Mouse (Mus musculus) inflammation-experienced regulatory T-cells, adult 6 months (primary cell): ENCODE results near the gene Phka2. TPM values are rescaled to one million over a fixed set of nuclear protein-coding genes. Genes with fewer than 3 reads are reported as not detected.
A peak's percentile ranks its signal among the peaks of the same experiment; 100 is the strongest.

Source experiments
- ATAC-seq: one replicate; pipeline ENCODE4 v1.8.0; 2017
- polyA plus RNA-seq, 3 experiments: library from polyadenylated mRNA; unstranded; fragments of 100-300 nt; shearing (Covaris generic); gene quantifications; one replicate each; pipeline ENCODE4 v1.2.1; 2017

The Phka2 gene
- 1 to 10 TPM; 6.2 to 7.5 (median 6.3) TPM for polyA plus RNA-seq

- peak; percentile 94 for ATAC-seq
These were observed at the start of gene Phka2 for GRCm38 (mm10) chrX:160502048-160503041. TSS of gene Phka2 (plus strand) at chrX:160502166.

GRCm38 (mm10) chrX:160455686-160456085, 46.3 kb upstream of the Phka2 start:
- no peak for ATAC-seq

- ATAC-seq = no peak
These were observed 30.6 kb upstream of the Phka2 start for GRCm38 (mm10) chrX:160471257-160471786.

- no peak for ATAC-seq
These were observed 12.2 kb upstream of the Phka2 start for GRCm38 (mm10) chrX:160489784-160490183.

- ATAC-seq = no peak
These were observed 7.6 kb upstream of the Phka2 start for GRCm38 (mm10) chrX:160494333-160494732.

GRCm38 (mm10) chrX:160494921-160495320, 7.0 kb upstream of the Phka2 start:
- ATAC-seq = no peak

- ATAC-seq = no peak
These were observed 5.5 kb upstream of the Phka2 start for GRCm38 (mm10) chrX:160496473-160496872.

- ATAC-seq = no peak
These were observed 871 bp upstream of the Phka2 start for GRCm38 (mm10) chrX:160501095-160501494.

GRCm38 (mm10) chrX:160501687-160502047, 299 bp upstream of the Phka2 start:
- ATAC-seq = peak; percentile 18

GRCm38 (mm10) chrX:160509046-160509445, 7.1 kb downstream of the Phka2 start:
- no peak for ATAC-seq

- no peak for ATAC-seq
These were observed 8.2 kb downstream of the Phka2 start for GRCm38 (mm10) chrX:160510197-160510596.

GRCm38 (mm10) chrX:160516027-160516426, 14.1 kb downstream of the Phka2 start:
- ATAC-seq = no peak

GRCm38 (mm10) chrX:160542772-160543171, 40.8 kb downstream of the Phka2 start:
- no peak for ATAC-seq

GRCm38 (mm10) chrX:160548875-160549274, 46.9 kb downstream of the Phka2 start:
- no peak for ATAC-seq

- no peak for ATAC-seq
These were observed 50.1 kb downstream of the Phka2 start for GRCm38 (mm10) chrX:160552066-160552465.

- no peak for ATAC-seq
These were observed 81.6 kb downstream of the Phka2 start for GRCm38 (mm10) chrX:160583589-160583988.

GRCm38 (mm10) chrX:160584148-160584838, 82.3 kb downstream of the Phka2 start:
- ATAC-seq = no peak

- no peak for ATAC-seq
These were observed 83.1 kb downstream of the Phka2 start for GRCm38 (mm10) chrX:160585110-160585509.

- no peak for ATAC-seq
These were observed 86.6 kb downstream of the Phka2 start for GRCm38 (mm10) chrX:160588523-160588922.

GRCm38 (mm10) chrX:160590147-160590546, 88.2 kb downstream of the Phka2 start:
- no peak for ATAC-seq

GRCm38 (mm10) chrX:160592933-160593332, 91.0 kb downstream of the Phka2 start:
- ATAC-seq = no peak

GRCm38 (mm10) chrX:160598055-160598454, 96.1 kb downstream of the Phka2 start:
- ATAC-seq = no peak
